Mouse (Mus musculus): ENCODE measurements around the gene Fuom. TPM values are rescaled to one million over a fixed set of nuclear protein-coding genes. Genes with fewer than 3 reads are reported as not detected.

The Fuom gene
- polyA plus RNA-seq, 1 experiment from 2014 or later: 108 TPM

- Histone ChIP-seq H3K4me2 (ENCODE audit: low read length) (no peak overlapping the region), H3K9ac (ENCODE audit: low read length) (no peak overlapping the region), H3K4me1 (ENCODE audit: control insufficient read depth in 2 of 2, insufficient read depth in 2 of 2, low read length in 2 of 2) (peaks cover 16 to 20% of the 10 kb centered on the region in 2 experiments), H3K36me3 (ENCODE audit: control insufficient read depth, insufficient read depth, low read length) (peaks cover 23% of the 10 kb centered on the region), H3K9me3 (ENCODE audit: control insufficient read depth, low read length) (no peaks in the 10 kb centered on the region), H3K27me3 (ENCODE audit: control insufficient read depth, insufficient read depth, low read length) (no peaks in the 10 kb centered on the region), H3K27ac (replicated peaks in 1 of 2; ENCODE audit: control insufficient read depth in 1 of 2, insufficient read depth in 1 of 2, low read depth in 2 of 2, low read length in 2 of 2) (no peak overlapping the region), H3K4me3 (ENCODE audit: control insufficient read depth in 1 of 2, insufficient read depth in 1 of 2, low read depth in 1 of 2, low read length in 2 of 2) (no peak overlapping the region)
- ATAC-seq (ENCODE audit: insufficient number of reproducible peaks, insufficient read depth, low FRiP score, low read depth): no peak
- 70% methylated on average over 1 of the region's 1 CpGs for WGBS
Observed at GRCm38 (mm10) chr7:140098466-140098865, 3.8 kb downstream of the Fuom start.

- Histone ChIP-seq H3K36me3 (ENCODE audit: control insufficient read depth, insufficient read depth, low read length) (peaks cover 23% of the 10 kb centered on the region), H3K9me3 (ENCODE audit: control insufficient read depth, low read length) (no peaks in the 10 kb centered on the region), H3K4me2 (ENCODE audit: low read length) (no peak overlapping the region), H3K9ac (ENCODE audit: low read length) (no peak overlapping the region), H3K27ac (replicated peaks in 1 of 2; ENCODE audit: control insufficient read depth in 1 of 2, insufficient read depth in 1 of 2, low read depth in 2 of 2, low read length in 2 of 2) (no peak overlapping the region), H3K4me3 (ENCODE audit: control insufficient read depth in 1 of 2, insufficient read depth in 1 of 2, low read depth in 1 of 2, low read length in 2 of 2) (no peak overlapping the region), H3K4me1 (ENCODE audit: control insufficient read depth in 2 of 2, insufficient read depth in 2 of 2, low read length in 2 of 2) (peaks cover 10% of the 10 kb centered on the region in 2 experiments), H3K27me3 (ENCODE audit: control insufficient read depth, insufficient read depth, low read length) (no peaks in the 10 kb centered on the region)
- no peak for ATAC-seq (ENCODE audit: insufficient number of reproducible peaks, insufficient read depth, low FRiP score, low read depth)
Observed at GRCm38 (mm10) chr7:140096055-140096454, 6.2 kb downstream of the Fuom start.

- Histone ChIP-seq H3K4me2 (ENCODE audit: low read length) (no peak overlapping the region), H3K9ac (ENCODE audit: low read length) (no peak overlapping the region), H3K36me3 (ENCODE audit: control insufficient read depth, insufficient read depth, low read length) (peaks cover 19% of the 10 kb centered on the region), H3K27me3 (ENCODE audit: control insufficient read depth, insufficient read depth, low read length) (no peaks in the 10 kb centered on the region), H3K4me1 (ENCODE audit: control insufficient read depth in 2 of 2, insufficient read depth in 2 of 2, low read length in 2 of 2) (peaks cover 9 to 10% of the 10 kb centered on the region in 2 experiments), H3K9me3 (ENCODE audit: control insufficient read depth, low read length) (no peaks in the 10 kb centered on the region), H3K4me3 (ENCODE audit: control insufficient read depth in 1 of 2, insufficient read depth in 1 of 2, low read depth in 1 of 2, low read length in 2 of 2) (no peak overlapping the region), H3K27ac (replicated peaks in 1 of 2; ENCODE audit: control insufficient read depth in 1 of 2, insufficient read depth in 1 of 2, low read depth in 2 of 2, low read length in 2 of 2) (no peak overlapping the region)
- WGBS: 36% methylated on average over 1 of the region's 1 CpGs
- no peak for ATAC-seq (ENCODE audit: insufficient number of reproducible peaks, insufficient read depth, low FRiP score, low read depth)
Observed at GRCm38 (mm10) chr7:140095556-140095955, 6.7 kb downstream of the Fuom start.

- H3K27me3 ChIP-seq (ENCODE audit: control insufficient read depth, insufficient read depth, low read length): no peaks in the 10 kb centered on the region
- H3K9me3 ChIP-seq (ENCODE audit: control insufficient read depth, low read length): no peaks in the 10 kb centered on the region
- no peak overlapping the region for H3K9ac ChIP-seq (ENCODE audit: low read length)
- WGBS: 34% methylated on average over 5 of the region's 5 CpGs
- H3K4me2 ChIP-seq (ENCODE audit: low read length): no peak overlapping the region
- no peak overlapping the region for H3K27ac ChIP-seq (replicated peaks in 1 of 2; ENCODE audit: control insufficient read depth in 1 of 2, insufficient read depth in 1 of 2, low read depth in 2 of 2, low read length in 2 of 2)
- H3K4me1 ChIP-seq (ENCODE audit: control insufficient read depth in 2 of 2, insufficient read depth in 2 of 2, low read length in 2 of 2): peaks cover 9 to 10% of the 10 kb centered on the region in 2 experiments
- ATAC-seq (ENCODE audit: insufficient number of reproducible peaks, insufficient read depth, low FRiP score, low read depth): peak; percentile 52; the same call in 1 of the 2 replicates
- H3K36me3 ChIP-seq (ENCODE audit: control insufficient read depth, insufficient read depth, low read length): peaks cover 18% of the 10 kb centered on the region
- H3K4me3 ChIP-seq (ENCODE audit: control insufficient read depth in 1 of 2, insufficient read depth in 1 of 2, low read depth in 1 of 2, low read length in 2 of 2): no peak overlapping the region
Observed at GRCm38 (mm10) chr7:140094954-140095353, 7.3 kb downstream of the Fuom start.

GRCm38 (mm10) chr7:140092924-140093528 is 9.2 kb downstream of the Fuom start, which contains the start of gene Prap1:
TSS of gene Prap1 (plus strand) at chr7:140093395.
- no peak for ATAC-seq (ENCODE audit: insufficient number of reproducible peaks, insufficient read depth, low FRiP score, low read depth)
- no peak within 1 kb of the TSS for H3K4me2 ChIP-seq (ENCODE audit: low read length)
- H3K9ac ChIP-seq (ENCODE audit: low read length): no peak within 1 kb of the TSS
- peaks cover 9 to 10% of the 10 kb centered on the region in 2 experiments for H3K4me1 ChIP-seq (ENCODE audit: control insufficient read depth in 2 of 2, insufficient read depth in 2 of 2, low read length in 2 of 2)
- H3K27me3 ChIP-seq (ENCODE audit: control insufficient read depth, insufficient read depth, low read length): no peaks in the 10 kb centered on the region
- 73% methylated on average over 5 of the region's 5 CpGs for WGBS
- H3K4me3 ChIP-seq (ENCODE audit: control insufficient read depth in 1 of 2, insufficient read depth in 1 of 2, low read depth in 1 of 2, low read length in 2 of 2): no peak within 1 kb of the TSS
- H3K36me3 ChIP-seq (ENCODE audit: control insufficient read depth, insufficient read depth, low read length): peaks cover 8% of the 10 kb centered on the region; the same call in 1 of the 2 replicates
- H3K9me3 ChIP-seq (ENCODE audit: control insufficient read depth, low read length): no peaks in the 10 kb centered on the region
- no peak within 1 kb of the TSS for H3K27ac ChIP-seq (replicated peaks in 1 of 2; ENCODE audit: control insufficient read depth in 1 of 2, insufficient read depth in 1 of 2, low read depth in 2 of 2, low read length in 2 of 2)

- 79% methylated on average over 10 of the region's 10 CpGs for WGBS
- no peak for ATAC-seq (ENCODE audit: insufficient number of reproducible peaks, insufficient read depth, low FRiP score, low read depth)
- no peak overlapping the region for H3K4me2 ChIP-seq (ENCODE audit: low read length)
- no peak overlapping the region for H3K27ac ChIP-seq (replicated peaks in 1 of 2; ENCODE audit: control insufficient read depth in 1 of 2, insufficient read depth in 1 of 2, low read depth in 2 of 2, low read length in 2 of 2)
- H3K9me3 ChIP-seq (ENCODE audit: control insufficient read depth, low read length): no peaks in the 10 kb centered on the region
- H3K4me3 ChIP-seq (ENCODE audit: control insufficient read depth in 1 of 2, insufficient read depth in 1 of 2, low read depth in 1 of 2, low read length in 2 of 2): no peak overlapping the region
- H3K36me3 ChIP-seq (ENCODE audit: control insufficient read depth, insufficient read depth, low read length): no peaks in the 10 kb centered on the region
- no peak overlapping the region for H3K9ac ChIP-seq (ENCODE audit: low read length)
- no peaks in the 10 kb centered on the region for H3K27me3 ChIP-seq (ENCODE audit: control insufficient read depth, insufficient read depth, low read length)
- peaks cover 9 to 10% of the 10 kb centered on the region in 2 experiments for H3K4me1 ChIP-seq (ENCODE audit: control insufficient read depth in 2 of 2, insufficient read depth in 2 of 2, low read length in 2 of 2)
Observed at GRCm38 (mm10) chr7:140090601-140091000, 11.6 kb downstream of the Fuom start.

GRCm38 (mm10) chr7:140082242-140082678 is 20.0 kb downstream of the Fuom start, which contains the start of gene Caly:
TSS of gene Caly (minus strand) at chr7:140082548.
- no peak within 1 kb of the TSS for H3K9ac ChIP-seq (ENCODE audit: low read length)
- WGBS: 9% methylated on average over 18 of the region's 18 CpGs
- ATAC-seq (ENCODE audit: insufficient number of reproducible peaks, insufficient read depth, low FRiP score, low read depth): no peak
- H3K4me3 ChIP-seq (ENCODE audit: control insufficient read depth in 1 of 2, insufficient read depth in 1 of 2, low read depth in 1 of 2, low read length in 2 of 2): no peak within 1 kb of the TSS
- no peak within 1 kb of the TSS for H3K4me2 ChIP-seq (ENCODE audit: low read length)
- no peak within 1 kb of the TSS for H3K27ac ChIP-seq (replicated peaks in 1 of 2; ENCODE audit: control insufficient read depth in 1 of 2, insufficient read depth in 1 of 2, low read depth in 2 of 2, low read length in 2 of 2)
- H3K4me1 ChIP-seq (ENCODE audit: control insufficient read depth in 2 of 2, insufficient read depth in 2 of 2, low read length in 2 of 2): peaks cover 0 to 4% of the 10 kb centered on the region in 2 experiments; a peak in 1 of 4 replicates
- H3K36me3 ChIP-seq (ENCODE audit: control insufficient read depth, insufficient read depth, low read length): no peaks in the 10 kb centered on the region
- peaks cover 42% of the 10 kb centered on the region for H3K27me3 ChIP-seq (ENCODE audit: control insufficient read depth, insufficient read depth, low read length)
- H3K9me3 ChIP-seq (ENCODE audit: control insufficient read depth, low read length): no peaks in the 10 kb centered on the region

Data from heart, embryonic 14.5 days (tissue).